Mouse (Mus musculus) spleen, adult 2 months (tissue): ENCODE measurements around the gene Fnbp1l. TPM values are rescaled to one million over a fixed set of nuclear protein-coding genes. Genes with fewer than 3 reads are reported as not detected.

ENCODE experiments used
- DNase-seq, 2 experiments: peaks; one replicate each; pipeline versions ENCODE4 v3.0.0 to v3.0.0-alpha.2; 2012 to 2021; ENCODE audit warnings: low spot score in 2 of 2, low read depth in 1 of 2
- H3K27ac ChIP-seq: fragments of 200-500 bp; 2 replicates; pipeline ENCODE4 v1.5.1; 2012; ENCODE audit warnings: low read length, inconsistent platforms; ENCODE audit not compliant: insufficient read depth
- H3K27me3 ChIP-seq: fragments of 200-500 bp; 2 replicates; pipeline ENCODE4 v1.6.1; 2012; ENCODE audit warnings: mild to moderate bottlenecking, moderate library complexity, low read length, inconsistent platforms; ENCODE audit not compliant: control insufficient read depth, insufficient read depth
- H3K36me3 ChIP-seq: fragments of 200-500 bp; 2 replicates; pipeline ENCODE4 v1.6.1; 2012; ENCODE audit warnings: mild to moderate bottlenecking, low read length, inconsistent platforms; ENCODE audit not compliant: control insufficient read depth, insufficient read depth
- H3K4me1 ChIP-seq: fragments of 200-500 bp; 2 replicates; pipeline ENCODE4 v1.6.1; 2011; ENCODE audit warnings: inconsistent platforms; ENCODE audit not compliant: control insufficient read depth, insufficient read depth, insufficient read length
- H3K4me3 ChIP-seq: fragments of 200-500 bp; 2 replicates; pipeline ENCODE4 v1.5.1; 2011; ENCODE audit warnings: mild to moderate bottlenecking, inconsistent platforms; ENCODE audit not compliant: insufficient read depth, insufficient read length; ENCODE audit errors: extremely low read depth
- CTCF ChIP-seq: fragments of 200-500 bp; IDR thresholded peaks from 2 replicates; pipeline ENCODE4 v1.5.1; 2011; ENCODE audit warnings: mild to moderate bottlenecking, inconsistent platforms; ENCODE audit not compliant: insufficient read depth, insufficient read length, insufficient replicate concordance; ENCODE audit errors: extremely low read depth
- POLR2A ChIP-seq: fragments of 200-500 bp; IDR thresholded peaks from 2 replicates; pipeline ENCODE4 v1.6.1; 2011; ENCODE audit warnings: low read depth, low read length, inconsistent platforms
- WGBS: fragments of 180-500 bp; shearing (Covaris S2); methylation state at CpG from one replicate; pipeline ENCODE4 v1.1.7; 2018; 5-methylcytosine and 5-hydroxymethylcytosine counted together
- polyA plus RNA-seq: library from polyadenylated mRNA; depleted of rRNA; stranded (reverse); fragments of >200 nt; gene quantifications from 2 replicates; pipeline ENCODE4 v1.2.3, GENCODE M21; 2012

The Fnbp1l gene
- polyA plus RNA-seq, 1 experiment, result 1.3 TPM

GRCm38 (mm10) chr3:122509534-122510239 lies 109.8 kb downstream of the Fnbp1l start:
- peaks cover 30% of the 10 kb centered on the region for H3K36me3 ChIP-seq
- H3K27ac ChIP-seq, result no peak overlapping the region
- H3K27me3 ChIP-seq, result no peaks in the 10 kb centered on the region
- no peak overlapping the region for H3K4me3 ChIP-seq
- 74% methylated on average over 11 of the region's 11 CpGs for WGBS
- no peaks in the 10 kb centered on the region for H3K4me1 ChIP-seq
- DNase-seq, result no peak
- no peak for TF ChIP-seq POLR2A
- TF ChIP-seq CTCF, result no peak

GRCm38 (mm10) chr3:122509084-122509483 lies 110.4 kb downstream of the Fnbp1l start:
- peak; percentile 32; the same call in 1 of the 2 replicates for TF ChIP-seq CTCF
- TF ChIP-seq POLR2A, result no peak
- Histone ChIP-seq H3K4me1 (no peaks in the 10 kb centered on the region), H3K4me3 (no peak overlapping the region), H3K27me3 (no peaks in the 10 kb centered on the region), H3K36me3 (peaks cover 32% of the 10 kb centered on the region), H3K27ac (no peak overlapping the region)
- WGBS, result 49% methylated on average over 5 of the region's 5 CpGs
- no peak for DNase-seq

- WGBS, result 94% methylated on average over 14 of the region's 14 CpGs
- Histone ChIP-seq H3K4me3 (no peak overlapping the region), H3K36me3 (peaks cover 31% of the 10 kb centered on the region), H3K4me1 (no peaks in the 10 kb centered on the region), H3K27me3 (no peaks in the 10 kb centered on the region), H3K27ac (no peak overlapping the region)
- TF ChIP-seq POLR2A (no peak), CTCF (no peak)
- no peak for DNase-seq
These were observed 111.7 kb downstream of the Fnbp1l start for GRCm38 (mm10) chr3:122507826-122508225.

GRCm38 (mm10) chr3:122506343-122506916 lies 113.1 kb downstream of the Fnbp1l start:
- Histone ChIP-seq H3K27ac (no peak overlapping the region), H3K36me3 (peaks cover 20% of the 10 kb centered on the region), H3K4me1 (no peaks in the 10 kb centered on the region), H3K27me3 (no peaks in the 10 kb centered on the region), H3K4me3 (no peak overlapping the region)
- WGBS, result 72% methylated on average over 10 of the region's 10 CpGs
- no peak for TF ChIP-seq CTCF
- TF ChIP-seq POLR2A, result no peak
- no peak for DNase-seq

GRCm38 (mm10) chr3:122500929-122501328 lies 118.6 kb downstream of the Fnbp1l start:
- TF ChIP-seq CTCF, result no peak
- TF ChIP-seq POLR2A, result no peak
- peaks cover 4% of the 10 kb centered on the region; the same call in 1 of the 2 replicates for H3K36me3 ChIP-seq
- no peak for DNase-seq
- H3K4me3 ChIP-seq, result no peak overlapping the region
- H3K4me1 ChIP-seq, result no peaks in the 10 kb centered on the region
- H3K27me3 ChIP-seq, result no peaks in the 10 kb centered on the region
- 90% methylated on average over 9 of the region's 9 CpGs for WGBS
- H3K27ac ChIP-seq, result no peak overlapping the region

- Histone ChIP-seq H3K27ac (no peak overlapping the region), H3K4me3 (no peak overlapping the region), H3K27me3 (no peaks in the 10 kb centered on the region), H3K4me1 (no peaks in the 10 kb centered on the region), H3K36me3 (peaks cover 2% of the 10 kb centered on the region; the same call in 1 of the 2 replicates)
- no peak for TF ChIP-seq POLR2A
- no peak for DNase-seq
- WGBS, result 94% methylated on average over 6 of the region's 6 CpGs
These were observed 119.9 kb downstream of the Fnbp1l start for GRCm38 (mm10) chr3:122499647-122500046.

- Histone ChIP-seq H3K36me3 (no peaks in the 10 kb centered on the region), H3K27ac (no peak overlapping the region), H3K4me1 (no peaks in the 10 kb centered on the region), H3K27me3 (no peaks in the 10 kb centered on the region), H3K4me3 (no peak overlapping the region)
- DNase-seq, result no peak
- TF ChIP-seq CTCF, result no peak
- 94% methylated on average over 7 of the region's 7 CpGs for WGBS
These were observed 121.0 kb downstream of the Fnbp1l start for GRCm38 (mm10) chr3:122498528-122498927.
